Mouse (Mus musculus) kidney, adult 2 months (tissue): ENCODE data around the gene Gm28230.

Experiments
- CTCF ChIP-seq: fragments of 200-500 bp; conservative IDR thresholded peaks from 2 replicates; pipeline ENCODE4 v1.5.1; 2011; ENCODE audit warnings: low read depth, mild to moderate bottlenecking, control low read depth, low read length, moderate library complexity, mixed read lengths; ENCODE audit not compliant: insufficient read depth, insufficient read length
- POLR2A ChIP-seq: fragments of 200-500 bp; IDR thresholded peaks from one replicate; pipeline ENCODE4 v1.6.1; 2011; ENCODE audit warnings: low read depth, low read length, control low read depth

GRCm38 (mm10) chr2:74688795-74689573 lies 37.5 kb upstream of the Gm28230 start:
- TF ChIP-seq CTCF (no peak), POLR2A (no peak)
